Mouse (Mus musculus) heart, adult 2 months (tissue): ENCODE data around the gene Sv2c. TPM values are rescaled to one million over a fixed set of nuclear protein-coding genes. Genes with fewer than 3 reads are reported as not detected.

Experiments
- DNase-seq, 2 experiments: peaks; one replicate each; pipeline ENCODE4 v3.0.0; 2021
- H3K27ac ChIP-seq: fragments of 200-600 bp; 2 replicates; pipeline ENCODE4 v1.8.1; 2022
- H3K27me3 ChIP-seq: fragments of 200-500 bp; 2 replicates; pipeline ENCODE4 v1.6.1; 2012; ENCODE audit warnings: mild to moderate bottlenecking, low read length, inconsistent platforms, mixed read lengths; ENCODE audit not compliant: control insufficient read depth, insufficient read depth
- H3K36me3 ChIP-seq: fragments of 200-500 bp; 2 replicates; pipeline ENCODE4 v1.6.1; 2012; ENCODE audit warnings: low read length, inconsistent platforms; ENCODE audit not compliant: control insufficient read depth, insufficient read depth
- H3K4me1 ChIP-seq: fragments of 200-500 bp; 2 replicates; pipeline ENCODE4 v1.6.1; 2011; ENCODE audit warnings: low read length; ENCODE audit not compliant: control insufficient read depth, insufficient read depth
- H3K4me3 ChIP-seq: fragments of 200-600 bp; 2 replicates; pipeline ENCODE4 v1.8.1; 2022
- H3K79me2 ChIP-seq: fragments of 200-500 bp; replicated peaks from 2 replicates; pipeline ENCODE4 v1.6.1; 2012; ENCODE audit warnings: mild to moderate bottlenecking, inconsistent platforms, low read length, moderate library complexity, mixed read lengths; ENCODE audit not compliant: control insufficient read depth, insufficient read depth
- H3K9ac ChIP-seq: fragments of 200-500 bp; 2 replicates; pipeline ENCODE4 v1.6.1; 2012; ENCODE audit warnings: low read depth, mild to moderate bottlenecking, control low read depth, inconsistent platforms, low read length, mixed read lengths
- CTCF ChIP-seq: fragments of 200-600 bp; IDR thresholded peaks from 2 replicates; pipeline ENCODE4 v1.8.1; 2022; ENCODE audit warnings: antibody characterized with exemption, mild to moderate bottlenecking, moderate library complexity
- EP300 ChIP-seq: fragments of 200-500 bp; IDR thresholded peaks from 2 replicates; pipeline ENCODE4 v1.6.1; 2011; ENCODE audit warnings: low read depth, low read length, control low read depth; ENCODE audit not compliant: insufficient read depth
- POLR2A ChIP-seq: fragments of 200-500 bp; IDR thresholded peaks from 2 replicates; pipeline ENCODE4 v1.6.1; 2011; ENCODE audit warnings: mild to moderate bottlenecking, low read depth, low read length, control low read depth; ENCODE audit not compliant: insufficient read depth
- WGBS: fragments of 180-500 bp; shearing (Covaris S2); methylation state at CpG from one replicate; pipeline ENCODE4 v1.1.7; 2018; 5-methylcytosine and 5-hydroxymethylcytosine counted together
- intact Hi-C: fragments of 180-260 bp; cut with DNase I; formaldehyde crosslinking; loops from one replicate; pipeline ENCODE4 v1.15.1; 2025
- polyA plus RNA-seq: library from polyadenylated mRNA; depleted of rRNA; stranded (reverse); fragments of >200 nt; gene quantifications from 2 replicates; pipeline ENCODE4 v1.2.3, GENCODE M21; 2012
- total RNA-seq, 2 experiments: library from RNA; stranded (reverse); gene quantifications; 2 replicates each; pipeline ENCODE4 v1.2.3; 2021

The Sv2c gene
- total and polyA plus RNA-seq, 3 experiments: 0.23 to 0.48 (median 0.41) TPM

- WGBS: 67% methylated on average over 2 of the region's 2 CpGs
- intact Hi-C loops: no loop called here
- H3K27ac ChIP-seq: no peak overlapping the region
- DNase-seq: no peak
- H3K9ac ChIP-seq: no peak overlapping the region
- no peaks in the 10 kb centered on the region for H3K79me2 ChIP-seq
- no peak for TF ChIP-seq POLR2A
- TF ChIP-seq EP300: no peak
- TF ChIP-seq CTCF: no peak
- H3K27me3 ChIP-seq: no peaks in the 10 kb centered on the region
- H3K4me1 ChIP-seq: no peaks in the 10 kb centered on the region
- no peak overlapping the region for H3K4me3 ChIP-seq
- H3K36me3 ChIP-seq: no peaks in the 10 kb centered on the region
These were observed 208.2 kb downstream of the Sv2c start for GRCm38 (mm10) chr13:95924201-95924621.

GRCm38 (mm10) chr13:95922626-95923025 is 209.8 kb downstream of the Sv2c start:
- peak in 1 of 2 experiments; percentile 8 for DNase-seq
- H3K9ac ChIP-seq: no peak overlapping the region

GRCm38 (mm10) chr13:95918624-95919284 is 213.6 kb downstream of the Sv2c start:
- H3K9ac ChIP-seq: no peak overlapping the region
- H3K4me1 ChIP-seq: no peaks in the 10 kb centered on the region
- WGBS: 92% methylated on average over 9 of the region's 9 CpGs
- intact Hi-C loops: no loop called here
- no peak overlapping the region for H3K27ac ChIP-seq
- H3K36me3 ChIP-seq: no peaks in the 10 kb centered on the region
- TF ChIP-seq EP300 (no peak), CTCF (no peak), POLR2A (no peak)
- H3K27me3 ChIP-seq: no peaks in the 10 kb centered on the region
- DNase-seq: no peak
- no peak overlapping the region for H3K4me3 ChIP-seq
- no peaks in the 10 kb centered on the region for H3K79me2 ChIP-seq

More at GRCm38 (mm10) chr13:95922626-95923025, 209.8 kb downstream of the Sv2c start:
- H3K27ac ChIP-seq: no peak overlapping the region
- H3K4me1 ChIP-seq: no peaks in the 10 kb centered on the region
- H3K27me3 ChIP-seq: no peaks in the 10 kb centered on the region
- no peak overlapping the region for H3K4me3 ChIP-seq
- TF ChIP-seq CTCF (no peak), POLR2A (no peak), EP300 (no peak)
- H3K36me3 ChIP-seq: no peaks in the 10 kb centered on the region
- 70% methylated on average over 4 of the region's 4 CpGs for WGBS
- intact Hi-C loops: no loop called here
- no peaks in the 10 kb centered on the region for H3K79me2 ChIP-seq

GRCm38 (mm10) chr13:95913046-95913406 is 219.4 kb downstream of the Sv2c start:
- Histone ChIP-seq H3K27me3 (no peaks in the 10 kb centered on the region), H3K4me1 (no peaks in the 10 kb centered on the region), H3K79me2 (no peaks in the 10 kb centered on the region), H3K9ac (no peak overlapping the region), H3K36me3 (no peaks in the 10 kb centered on the region), H3K27ac (no peak overlapping the region), H3K4me3 (no peak overlapping the region)
- DNase-seq: no peak
- intact Hi-C loops: no loop called here
- 73% methylated on average over 2 of the region's 2 CpGs for WGBS
- TF ChIP-seq EP300 (no peak), CTCF (no peak), POLR2A (no peak)

GRCm38 (mm10) chr13:95912157-95913045 is 220.0 kb downstream of the Sv2c start:
- no peak for DNase-seq
- TF ChIP-seq CTCF (no peak), EP300 (no peak), POLR2A (no peak)
- intact Hi-C loops: no loop called here
- H3K4me1 ChIP-seq: no peaks in the 10 kb centered on the region
- 64% methylated on average over 11 of the region's 11 CpGs for WGBS
- no peak overlapping the region for H3K27ac ChIP-seq
- no peak overlapping the region for H3K9ac ChIP-seq
- H3K36me3 ChIP-seq: no peaks in the 10 kb centered on the region
- H3K79me2 ChIP-seq: no peaks in the 10 kb centered on the region
- no peaks in the 10 kb centered on the region for H3K27me3 ChIP-seq
- no peak overlapping the region for H3K4me3 ChIP-seq

GRCm38 (mm10) chr13:95910270-95910669 is 222.1 kb downstream of the Sv2c start:
- Histone ChIP-seq H3K27me3 (no peaks in the 10 kb centered on the region), H3K79me2 (no peaks in the 10 kb centered on the region), H3K27ac (no peak overlapping the region), H3K4me3 (no peak overlapping the region), H3K36me3 (no peaks in the 10 kb centered on the region), H3K9ac (no peak overlapping the region), H3K4me1 (no peaks in the 10 kb centered on the region)
- TF ChIP-seq CTCF: no peak
- TF ChIP-seq POLR2A: no peak
- no peak for TF ChIP-seq EP300
- WGBS: 77% methylated on average over 9 of the region's 9 CpGs
- intact Hi-C loops: no loop called here
- no peak for DNase-seq
